ENCODE assay signal across 11 mouse cellular contexts in genomic region chr9:90124156-90124872, GRCm38 (mm10). TPM values are rescaled to one million over a fixed set of nuclear protein-coding genes. Genes with fewer than 3 reads are reported as not detected.
A peak's percentile ranks its signal among the peaks of the same experiment; 100 is the strongest.
DNase-seq lines count a peak whose midpoint lies in the region; ATAC-seq and TF ChIP-seq lines count a peak whose summit lies in the region.
"Had no signal": no experiment of that assay in that cellular context is flagged by ENCODE, and none has a peak within 500 bp of the region (broad histone marks: within the 10 kb centered on the region; RNA-seq: fewer than 3 reads in every experiment).

No protein-coding gene starts in this region.

- DNase-seq in heart, adult 2 months = peak in 1 of 2 experiments; percentile 12
- no peak for DNase-seq in heart, adult 8-10 months (ENCODE audit: low spot score)
- no peak for DNase-seq in lung, adult 2 months
- peak; percentile 30 for DNase-seq in forebrain, postnatal 0 days
- DNase-seq in cerebellum, postnatal 10 days = no peak
- DNase-seq in embryo, embryonic 11 days = no peak
- DNase-seq: right cerebral cortex, postnatal 25 days had no signal

- peak overlapping the region; percentile 78 for H3K27ac ChIP-seq in heart, adult 2 months
- H3K27ac ChIP-seq in lung, embryonic 15.5 days = no peak overlapping the region
- H3K27ac ChIP-seq in forebrain, postnatal 0 days (ENCODE audit: low read depth, low read length) = no peak overlapping the region
- no peak overlapping the region for H3K27ac ChIP-seq in neural tube, embryonic 14.5 days (ENCODE audit: low read depth, low read length)
- H3K27ac ChIP-seq: macrophage had no signal

- peak; percentile 41 for ATAC-seq in lung, embryonic 15.5 days (ENCODE audit: borderline replicate concordance, extremely low read depth, low FRiP score, low TSS enrichment)
- ATAC-seq in forebrain, postnatal 0 days = peak; percentile 64
- ATAC-seq in neural tube, embryonic 14.5 days (ENCODE audit: low read depth) = peak; percentile 38; the same call in 1 of the 2 replicates

- no peaks in the 10 kb centered on the region for H3K36me3 ChIP-seq in heart, adult 2 months (ENCODE audit: control insufficient read depth, insufficient read depth, low read length)
- no peaks in the 10 kb centered on the region for H3K36me3 ChIP-seq in lung, embryonic 15.5 days
- no peaks in the 10 kb centered on the region for H3K36me3 ChIP-seq in forebrain, postnatal 0 days (ENCODE audit: insufficient read depth)
- H3K36me3 ChIP-seq in neural tube, embryonic 14.5 days (ENCODE audit: control insufficient read depth, insufficient read depth, low read length) = no peaks in the 10 kb centered on the region

- intact Hi-C loops in heart, adult 2 months (cut with DNase I) = no loop called here

- H3K9me3 ChIP-seq in lung, embryonic 15.5 days = no peaks in the 10 kb centered on the region
- no peaks in the 10 kb centered on the region for H3K9me3 ChIP-seq in forebrain, postnatal 0 days (ENCODE audit: low read length)
- no peaks in the 10 kb centered on the region for H3K9me3 ChIP-seq in neural tube, embryonic 14.5 days (ENCODE audit: control insufficient read depth, low read length)

- TF ChIP-seq CTCF in heart, adult 2 months (IDR thresholded peaks at IDR 0.05) = no peak
- TF ChIP-seq CTCF in lung, adult 2 months (IDR thresholded peaks at IDR 0.05; ENCODE audit: insufficient read depth, low read length) = no peak
- no peak for TF ChIP-seq CTCF in forebrain, postnatal 0 days (IDR thresholded peaks at IDR 0.05; ENCODE audit: low read depth)

- 50% methylated on average over 11 of the region's 11 CpGs for WGBS in heart, adult 2 months
- WGBS in lung, embryonic 15.5 days = 36% methylated on average over 11 of the region's 11 CpGs
- 53% methylated on average over 11 of the region's 11 CpGs for WGBS in lung, adult 2 months
- WGBS in forebrain, postnatal 0 days = 35% methylated on average over 11 of the region's 11 CpGs
- WGBS in neural tube, embryonic 14.5 days = 35% methylated on average over 11 of the region's 11 CpGs

- TF ChIP-seq EP300 in heart, adult 2 months (IDR thresholded peaks at IDR 0.05; ENCODE audit: insufficient read depth, low read depth, low read length) = no peak

- H3K27me3 ChIP-seq in heart, adult 2 months (ENCODE audit: control insufficient read depth, insufficient read depth, low read length) = no peaks in the 10 kb centered on the region
- H3K27me3 ChIP-seq in lung, embryonic 15.5 days = no peaks in the 10 kb centered on the region
- H3K27me3 ChIP-seq in forebrain, postnatal 0 days (ENCODE audit: insufficient read depth, low read length) = no peaks in the 10 kb centered on the region
- H3K27me3 ChIP-seq in neural tube, embryonic 14.5 days (ENCODE audit: control insufficient read depth, insufficient read depth, low read length) = no peaks in the 10 kb centered on the region

- peak overlapping the region; percentile 11; the same call in 1 of the 2 replicates for H3K4me3 ChIP-seq in heart, adult 2 months
- no peak overlapping the region for H3K4me3 ChIP-seq in lung, embryonic 15.5 days
- H3K4me3 ChIP-seq in lung, adult 2 months (replicated peaks; ENCODE audit: extremely low read depth, low read depth, low read length) = no peak overlapping the region
- H3K4me3 ChIP-seq in forebrain, postnatal 0 days (ENCODE audit: low read depth, low read length) = no peak overlapping the region
- H3K4me3 ChIP-seq in neural tube, embryonic 14.5 days (ENCODE audit: low read depth, low read length) = no peak overlapping the region

- H3K4me2 ChIP-seq in lung, embryonic 15.5 days = no peak overlapping the region
- peak overlapping the region; percentile 8; the same call in 1 of the 2 replicates for H3K4me2 ChIP-seq in forebrain, postnatal 0 days (ENCODE audit: low read depth)
- H3K4me2 ChIP-seq in neural tube, embryonic 14.5 days (ENCODE audit: low read depth, low read length) = no peak overlapping the region

- peaks cover 7% of the 10 kb centered on the region for H3K4me1 ChIP-seq in heart, adult 2 months (ENCODE audit: control insufficient read depth, insufficient read depth, low read length)
- H3K4me1 ChIP-seq in lung, embryonic 15.5 days = peaks cover 11% of the 10 kb centered on the region; the same call in 1 of the 2 replicates
- peaks cover 3% of the 10 kb centered on the region; the same call in 1 of the 2 replicates for H3K4me1 ChIP-seq in lung, adult 2 months (ENCODE audit: control insufficient read depth, insufficient read depth, low read length)
- no peaks in the 10 kb centered on the region for H3K4me1 ChIP-seq in forebrain, postnatal 0 days (ENCODE audit: insufficient read depth)
- no peaks in the 10 kb centered on the region for H3K4me1 ChIP-seq in neural tube, embryonic 14.5 days (ENCODE audit: control insufficient read depth, insufficient read depth, low read length)

- no peak for TF ChIP-seq POLR2A in heart, adult 2 months (IDR thresholded peaks at IDR 0.05; ENCODE audit: insufficient read depth, low read depth, low read length)
- TF ChIP-seq POLR2A in lung, adult 2 months (IDR thresholded peaks at IDR 0.05; ENCODE audit: borderline replicate concordance, extremely low read depth, low read depth, low read length) = no peak

- no peaks in the 10 kb centered on the region for H3K79me2 ChIP-seq in heart, adult 2 months (replicated peaks; ENCODE audit: control insufficient read depth, insufficient read depth, low read length)

- H3K9ac ChIP-seq in heart, adult 2 months (ENCODE audit: low read depth, low read length) = peak overlapping the region; percentile 29
- H3K9ac ChIP-seq in lung, embryonic 15.5 days = no peak overlapping the region
- no peak overlapping the region for H3K9ac ChIP-seq in forebrain, postnatal 0 days
- H3K9ac ChIP-seq in neural tube, embryonic 14.5 days (replicated peaks; ENCODE audit: low read depth, low read length) = no peak overlapping the region

RNA-seq across cellular contexts. Expression of gene Morf4l1, which starts 9.7 kb away (rescaled TPM):
- 100 to 1,000 TPM; 213 to 276 TPM for total RNA-seq in heart, adult 2 months (2021)
- polyA plus RNA-seq in heart, adult 2 months (2012; rRNA removed) = 119 and 283 TPM in 2 replicates
- 100 to 1,000 TPM; 219 to 244 (median 237) TPM for total RNA-seq in heart, adult 8-10 months (2022)
- 397 and 406 TPM in 2 replicates for polyA plus RNA-seq in lung, embryonic 15.5 days (2015; fragmentation: Nextera tagmentation; extraction: Ambion mirVana)
- 76.6 and 127 TPM in 2 replicates for polyA plus RNA-seq in lung, adult 2 months (2012; rRNA removed)
- total RNA-seq in forebrain, postnatal 0 days (2014; rRNA removed) = 295 and 321 TPM in 2 replicates
- polyA plus RNA-seq in forebrain, postnatal 0 days (2015; fragmentation: Nextera tagmentation; extraction: Ambion mirVana) = 636 and 638 TPM in 2 replicates
- polyA plus RNA-seq in neural tube, embryonic 14.5 days (2014; fragmentation: Nextera tagmentation; extraction: Ambion mirVana) = 565 and 602 TPM in 2 replicates

RNA-seq across cellular contexts. Expression of gene Adamts7, which starts 38.6 kb away (rescaled TPM):
- total RNA-seq in heart, adult 2 months (2021) = 10 to 100 TPM; 11.8 to 14.5 TPM
- polyA plus RNA-seq in heart, adult 2 months (2012; rRNA removed) = 36.3 and 56.3 TPM in 2 replicates
- 10 to 100 TPM; 11.2 to 18.0 (median 12.8) TPM for total RNA-seq in heart, adult 8-10 months (2022)
- 20.9 and 21.5 TPM in 2 replicates for polyA plus RNA-seq in lung, embryonic 15.5 days (2015; fragmentation: Nextera tagmentation; extraction: Ambion mirVana)
- 5.6 and 7.2 TPM in 2 replicates for polyA plus RNA-seq in lung, adult 2 months (2012; rRNA removed)
- total RNA-seq in forebrain, postnatal 0 days (2014; rRNA removed) = 10.9 and 15.9 TPM in 2 replicates
- 4.1 and 4.9 TPM in 2 replicates for polyA plus RNA-seq in forebrain, postnatal 0 days (2015; fragmentation: Nextera tagmentation; extraction: Ambion mirVana)
- polyA plus RNA-seq in neural tube, embryonic 14.5 days (2014; fragmentation: Nextera tagmentation; extraction: Ambion mirVana) = 5.7 and 12.6 TPM in 2 replicates
- total RNA-seq: hematopoietic stem cell, adult 5-6 weeks had no signal
- polyA plus RNA-seq: macrophage had no signal
